ENCODE assay signal across 9 mouse cellular contexts in the genomic region with DNA sequence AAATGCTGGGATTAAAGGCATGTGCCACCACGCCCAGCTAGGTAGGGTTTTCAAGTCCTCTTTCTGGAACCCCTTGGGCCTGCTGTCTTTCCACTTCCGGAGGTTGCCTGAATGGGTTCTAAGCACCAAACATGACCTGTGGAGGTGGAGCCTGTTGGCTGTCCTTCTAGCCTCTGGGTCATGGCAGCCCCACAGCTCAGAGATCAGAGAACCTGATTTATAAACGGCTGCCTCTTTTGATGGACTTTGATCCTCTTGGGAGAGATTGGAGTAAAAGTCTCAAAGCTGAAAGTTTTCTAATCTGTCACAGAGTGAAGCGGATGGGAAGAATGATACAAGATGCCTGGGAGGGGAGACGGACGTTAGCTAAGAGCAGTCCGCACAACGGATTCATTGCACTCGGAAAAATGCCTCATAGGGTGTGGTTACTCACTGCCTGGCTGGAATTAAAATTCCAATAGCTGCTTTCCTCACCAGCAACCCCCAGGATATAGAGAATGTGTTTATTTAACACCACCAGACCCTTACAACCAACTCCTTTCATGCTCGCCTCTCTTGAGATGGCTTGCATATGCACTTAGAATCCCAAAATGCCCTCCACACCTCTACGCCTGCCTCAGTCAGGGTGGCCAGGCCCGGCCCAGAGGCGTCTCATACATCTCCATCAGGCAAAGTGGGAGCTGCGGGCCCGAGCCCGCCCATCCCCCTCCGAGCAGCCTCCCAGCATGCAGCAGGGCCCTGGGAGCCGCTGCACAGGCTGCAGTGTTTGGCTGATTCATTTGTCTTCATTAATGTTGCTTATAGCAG.
DNase-seq lines count a peak whose midpoint lies in the region; ATAC-seq and TF ChIP-seq lines count a peak whose summit lies in the region.
"Had no signal": no experiment of that assay in that cellular context is flagged by ENCODE, and none has a peak within 500 bp of the region (broad histone marks: within the 10 kb centered on the region; RNA-seq: fewer than 3 reads in every experiment).

No protein-coding gene starts in this region.

- H3K9ac ChIP-seq in ES-Bruce4 (ENCODE audit: low read depth, poor library complexity, severe bottlenecking), result no peak overlapping the region
- peak overlapping the region; percentile 45; the same call in 1 of the 2 replicates for H3K9ac ChIP-seq in forebrain, embryonic 14.5 days (ENCODE audit: low read length)

- H3K4me3 ChIP-seq in E14TG2a.4 (replicated peaks; ENCODE audit: low read length) (peak overlapping the region; percentile 62), ES-Bruce4 (ENCODE audit: low read depth, low read length) (no peak overlapping the region)
- no peak overlapping the region for H3K4me3 ChIP-seq in forebrain, embryonic 14.5 days (ENCODE audit: low read depth, low read length)
- H3K4me3 ChIP-seq in thymus, adult 2 months (ENCODE audit: control insufficient read depth, insufficient read depth, low read length), result no peak overlapping the region

- H3K9me3 ChIP-seq in E14TG2a.4 (ENCODE audit: low read length) (no peaks in the 10 kb centered on the region), ES-Bruce4 (replicated peaks; ENCODE audit: control insufficient read depth, insufficient read depth, low read length, poor library complexity, severe bottlenecking) (no peaks in the 10 kb centered on the region)
- H3K9me3 ChIP-seq in forebrain, embryonic 14.5 days (replicated peaks; ENCODE audit: control insufficient read depth, low read length), result no peaks in the 10 kb centered on the region

- WGBS in forebrain, embryonic 14.5 days, result 47% methylated on average over 18 of the region's 18 CpGs
- 96% methylated on average over 18 of the region's 18 CpGs for WGBS in thymus, adult 2 months

- H3K27me3 ChIP-seq in E14TG2a.4 (ENCODE audit: insufficient read depth, low read length), result no peaks in the 10 kb centered on the region
- H3K27me3 ChIP-seq in ES-Bruce4 (ENCODE audit: control insufficient read depth, insufficient read depth, low read length, poor library complexity, severe bottlenecking), result no peaks in the 10 kb centered on the region
- no peaks in the 10 kb centered on the region for H3K27me3 ChIP-seq in forebrain, embryonic 14.5 days (replicated peaks; ENCODE audit: control insufficient read depth, insufficient read depth, low read length)
- H3K27me3 ChIP-seq in thymus, adult 2 months (ENCODE audit: control insufficient read depth, insufficient read depth, low read length), result no peaks in the 10 kb centered on the region

- no peak for TF ChIP-seq CTCF in E14TG2a.4 (conservative IDR thresholded peaks at IDR 0.05; ENCODE audit: low read length)
- TF ChIP-seq CTCF in ES-Bruce4 (IDR thresholded peaks at IDR 0.05; ENCODE audit: low read depth, low read length), result no peak
- TF ChIP-seq CTCF in thymus, adult 2 months (IDR thresholded peaks at IDR 0.05; ENCODE audit: borderline replicate concordance, control insufficient read depth, extremely low read depth, insufficient read depth, low read length, poor library complexity), result no peak

- H3K4me2 ChIP-seq in forebrain, embryonic 14.5 days (ENCODE audit: low read length), result no peak overlapping the region

- no peaks in the 10 kb centered on the region for H3K36me3 ChIP-seq in E14TG2a.4 (ENCODE audit: insufficient read depth, low read length)
- no peaks in the 10 kb centered on the region for H3K36me3 ChIP-seq in ES-Bruce4 (ENCODE audit: control insufficient read depth, insufficient read depth, low read length, poor library complexity, severe bottlenecking)
- H3K36me3 ChIP-seq in forebrain, embryonic 14.5 days (ENCODE audit: control insufficient read depth, insufficient read depth, low read length), result no peaks in the 10 kb centered on the region
- no peaks in the 10 kb centered on the region for H3K36me3 ChIP-seq in thymus, adult 2 months (ENCODE audit: control insufficient read depth, insufficient read depth, low read length)

- H3K4me1 ChIP-seq in E14TG2a.4 (replicated peaks; ENCODE audit: low read depth, low read length) (peaks cover 69% of the 10 kb centered on the region), ES-Bruce4 (ENCODE audit: control insufficient read depth, insufficient read depth, low read length) (peaks cover 13% of the 10 kb centered on the region)
- peaks cover 11% of the 10 kb centered on the region for H3K4me1 ChIP-seq in forebrain, embryonic 14.5 days (ENCODE audit: control insufficient read depth, insufficient read depth, low read length)
- H3K4me1 ChIP-seq in thymus, adult 2 months (replicated peaks; ENCODE audit: control insufficient read depth, insufficient read depth, low read length), result no peaks in the 10 kb centered on the region; the same call in 1 of the 2 replicates

- no peak for TF ChIP-seq POLR2A in ES-Bruce4 (IDR thresholded peaks at IDR 0.05; ENCODE audit: insufficient read depth, low read length)
- TF ChIP-seq POLR2A in thymus, adult 2 months (IDR thresholded peaks at IDR 0.05; ENCODE audit: control insufficient read depth, extremely low read depth, insufficient read depth, low read length, poor library complexity), result no peak

- ATAC-seq in forebrain, embryonic 14.5 days, result peak; percentile 82

- H3K27ac ChIP-seq in ES-Bruce4 (ENCODE audit: insufficient read depth, low read length), result peak overlapping the region; percentile 96
- H3K27ac ChIP-seq in forebrain, embryonic 14.5 days (ENCODE audit: low read depth, low read length), result no peak overlapping the region
- H3K27ac ChIP-seq in thymus, adult 2 months (ENCODE audit: control insufficient read depth, insufficient read depth, low read length), result no peak overlapping the region

- peak; percentile 59 for DNase-seq in forebrain, embryonic 14.5 days (ENCODE audit: low spot score)
- peak; percentile 69 for DNase-seq in mesoderm, embryonic 11.5 days (ENCODE audit: low read depth, low spot score)
- no peak for DNase-seq in frontal cortex, postnatal 14 days (ENCODE audit: low spot score in 2 of 2)
- DNase-seq in thymus, adult 2 months, result no peak
- DNase-seq in ovary, postnatal 10 days (ENCODE audit: low spot score), result no peak
- DNase-seq: adrenal gland, postnatal 25 days; layer of hippocampus, postnatal 36 days had no signal

- TF ChIP-seq EP300 in ES-Bruce4 (IDR thresholded peaks at IDR 0.05; ENCODE audit: insufficient read depth, low read depth, low read length), result peak; percentile 45; the same call in 1 of the 2 replicates

Comparison
In these comparisons a context has a peak if more than half of its experiments do, and no peak if none do; other contexts are left out.
1. DNase-seq: peak in forebrain, embryonic 14.5 days (single experiment) and mesoderm, embryonic 11.5 days (single experiment); none in frontal cortex, postnatal 14 days (0 of 2), thymus, adult 2 months (single experiment) and ovary, postnatal 10 days (single experiment).